Mouse (Mus musculus): Measurements from ENCODE around the gene E2f6. TPM values are rescaled to one million over a fixed set of nuclear protein-coding genes. Genes with fewer than 3 reads are reported as not detected.
A peak's percentile ranks its signal among the peaks of the same experiment; 100 is the strongest.

Gene E2f6
- polyA plus RNA-seq, 1 experiment from 2014 or later = 42.6 TPM

- Histone ChIP-seq H3K4me1 (peaks cover 17% of the 10 kb centered on the region), H3K9ac (no peak overlapping the region)
These were observed 7.4 kb upstream of the E2f6 start for GRCm38 (mm10) chr12:16803237-16803955.

GRCm38 (mm10) chr12:16803956-16804430 lies 6.8 kb upstream of the E2f6 start:
- H3K4me3 ChIP-seq = no peak overlapping the region
- ATAC-seq (ENCODE audit: insufficient number of reproducible peaks, low FRiP score, low TSS enrichment, low read depth) = no peak
- no peak overlapping the region for H3K4me2 ChIP-seq
- WGBS = 48% methylated on average over 5 of the region's 5 CpGs
- H3K27me3 ChIP-seq = peaks cover 41% of the 10 kb centered on the region
- H3K36me3 ChIP-seq = no peaks in the 10 kb centered on the region
- H3K9ac ChIP-seq = no peak overlapping the region
- H3K27ac ChIP-seq = no peak overlapping the region
- H3K4me1 ChIP-seq = peaks cover 17% of the 10 kb centered on the region
- no peaks in the 10 kb centered on the region for H3K9me3 ChIP-seq

More at GRCm38 (mm10) chr12:16803237-16803955, 7.4 kb upstream of the E2f6 start:
- Histone ChIP-seq H3K27ac (no peak overlapping the region), H3K4me2 (no peak overlapping the region), H3K36me3 (no peaks in the 10 kb centered on the region), H3K9me3 (no peaks in the 10 kb centered on the region), H3K27me3 (peaks cover 44% of the 10 kb centered on the region), H3K4me3 (no peak overlapping the region)
- ATAC-seq (ENCODE audit: insufficient number of reproducible peaks, low FRiP score, low TSS enrichment, low read depth) = no peak
- 31% methylated on average over 5 of the region's 5 CpGs for WGBS

- Histone ChIP-seq H3K9ac (no peak overlapping the region), H3K27me3 (peaks cover 36% of the 10 kb centered on the region), H3K27ac (no peak overlapping the region), H3K4me1 (peaks cover 8% of the 10 kb centered on the region), H3K4me3 (no peak overlapping the region), H3K36me3 (no peaks in the 10 kb centered on the region), H3K4me2 (no peak overlapping the region), H3K9me3 (no peaks in the 10 kb centered on the region)
- no peak for ATAC-seq (ENCODE audit: insufficient number of reproducible peaks, low FRiP score, low TSS enrichment, low read depth)
- WGBS = 6% methylated on average over 5 of the region's 5 CpGs
These were observed 5.3 kb upstream of the E2f6 start for GRCm38 (mm10) chr12:16805511-16805910.

- WGBS = 41% methylated on average over 3 of the region's 3 CpGs
- H3K4me2 ChIP-seq = no peak overlapping the region
- peak; percentile 27; the same call in 1 of the 2 replicates for ATAC-seq (ENCODE audit: insufficient number of reproducible peaks, low FRiP score, low TSS enrichment, low read depth)
These were observed 2.7 kb upstream of the E2f6 start for GRCm38 (mm10) chr12:16808045-16808444.

GRCm38 (mm10) chr12:16811477-16811876 lies 714 bp downstream of the E2f6 start:
- H3K27me3 ChIP-seq = peaks cover 14% of the 10 kb centered on the region
- peak overlapping the region; percentile 78; the same call in 1 of the 2 replicates for H3K27ac ChIP-seq
- H3K9me3 ChIP-seq = no peaks in the 10 kb centered on the region
- H3K4me1 ChIP-seq = peaks cover 15% of the 10 kb centered on the region
- peak overlapping the region; percentile 76 for H3K4me3 ChIP-seq
- H3K36me3 ChIP-seq = peaks cover 22% of the 10 kb centered on the region
- WGBS = 4% methylated on average over 15 of the region's 15 CpGs
- peak overlapping the region; percentile 85 for H3K9ac ChIP-seq
- H3K4me2 ChIP-seq = peak overlapping the region; percentile 82
- no peak for ATAC-seq (ENCODE audit: insufficient number of reproducible peaks, low FRiP score, low TSS enrichment, low read depth)

More at GRCm38 (mm10) chr12:16808045-16808444, 2.7 kb upstream of the E2f6 start:
- no peak overlapping the region for H3K9ac ChIP-seq
- H3K27ac ChIP-seq = no peak overlapping the region
- no peak overlapping the region for H3K4me3 ChIP-seq
- H3K27me3 ChIP-seq = peaks cover 22% of the 10 kb centered on the region
- H3K9me3 ChIP-seq = no peaks in the 10 kb centered on the region
- no peaks in the 10 kb centered on the region for H3K36me3 ChIP-seq
- peaks cover 15% of the 10 kb centered on the region for H3K4me1 ChIP-seq

GRCm38 (mm10) chr12:16817147-16817546 lies 6.4 kb downstream of the E2f6 start:
- no peak overlapping the region for H3K9ac ChIP-seq
- no peaks in the 10 kb centered on the region for H3K9me3 ChIP-seq
- WGBS = 78% methylated on average over 4 of the region's 4 CpGs
- H3K36me3 ChIP-seq = peaks cover 64% of the 10 kb centered on the region
- peaks cover 4% of the 10 kb centered on the region for H3K4me1 ChIP-seq
- no peak for ATAC-seq (ENCODE audit: insufficient number of reproducible peaks, low FRiP score, low TSS enrichment, low read depth)
- H3K4me2 ChIP-seq = no peak overlapping the region
- no peak overlapping the region for H3K4me3 ChIP-seq
- no peak overlapping the region for H3K27ac ChIP-seq
- no peaks in the 10 kb centered on the region for H3K27me3 ChIP-seq

GRCm38 (mm10) chr12:16818513-16818912 lies 7.8 kb downstream of the E2f6 start:
- peaks cover 78% of the 10 kb centered on the region for H3K36me3 ChIP-seq

GRCm38 (mm10) chr12:16820761-16821160 lies 10.0 kb downstream of the E2f6 start:
- 84% methylated on average over 7 of the region's 7 CpGs for WGBS
- Histone ChIP-seq H3K9me3 (no peaks in the 10 kb centered on the region), H3K27ac (no peak overlapping the region), H3K27me3 (no peaks in the 10 kb centered on the region), H3K4me3 (no peak overlapping the region), H3K4me1 (no peaks in the 10 kb centered on the region), H3K9ac (no peak overlapping the region), H3K36me3 (peaks cover 74% of the 10 kb centered on the region), H3K4me2 (no peak overlapping the region)
- no peak for ATAC-seq (ENCODE audit: insufficient number of reproducible peaks, low FRiP score, low TSS enrichment, low read depth)

More at GRCm38 (mm10) chr12:16818513-16818912, 7.8 kb downstream of the E2f6 start:
- no peak overlapping the region for H3K27ac ChIP-seq
- no peaks in the 10 kb centered on the region for H3K4me1 ChIP-seq
- H3K4me2 ChIP-seq = no peak overlapping the region
- H3K4me3 ChIP-seq = no peak overlapping the region
- WGBS = 40% methylated on average over 11 of the region's 11 CpGs
- ATAC-seq (ENCODE audit: insufficient number of reproducible peaks, low FRiP score, low TSS enrichment, low read depth) = no peak
- no peak overlapping the region for H3K9ac ChIP-seq
- H3K9me3 ChIP-seq = no peaks in the 10 kb centered on the region
- H3K27me3 ChIP-seq = no peaks in the 10 kb centered on the region

GRCm38 (mm10) chr12:16822181-16822734 lies 11.5 kb downstream of the E2f6 start:
- 95% methylated on average over 10 of the region's 10 CpGs for WGBS
- Histone ChIP-seq H3K9ac (no peak overlapping the region), H3K27me3 (no peaks in the 10 kb centered on the region), H3K4me1 (no peaks in the 10 kb centered on the region), H3K36me3 (peaks cover 71% of the 10 kb centered on the region), H3K4me3 (no peak overlapping the region), H3K9me3 (no peaks in the 10 kb centered on the region), H3K4me2 (no peak overlapping the region), H3K27ac (no peak overlapping the region)
- no peak for ATAC-seq (ENCODE audit: insufficient number of reproducible peaks, low FRiP score, low TSS enrichment, low read depth)

GRCm38 (mm10) chr12:16823701-16824100 lies 12.9 kb downstream of the E2f6 start:
- Histone ChIP-seq H3K4me1 (no peaks in the 10 kb centered on the region), H3K36me3 (peaks cover 74% of the 10 kb centered on the region), H3K9ac (no peak overlapping the region), H3K4me2 (no peak overlapping the region), H3K9me3 (no peaks in the 10 kb centered on the region), H3K27ac (no peak overlapping the region), H3K27me3 (no peaks in the 10 kb centered on the region), H3K4me3 (no peak overlapping the region)
- ATAC-seq (ENCODE audit: insufficient number of reproducible peaks, low FRiP score, low TSS enrichment, low read depth) = no peak
- WGBS = 85% methylated on average over 1 of the region's 1 CpGs

- no peaks in the 10 kb centered on the region for H3K9me3 ChIP-seq
- no peaks in the 10 kb centered on the region for H3K27me3 ChIP-seq
- ATAC-seq (ENCODE audit: insufficient number of reproducible peaks, low FRiP score, low TSS enrichment, low read depth) = no peak
- H3K4me1 ChIP-seq = no peaks in the 10 kb centered on the region
- H3K9ac ChIP-seq = no peak overlapping the region
- H3K27ac ChIP-seq = no peak overlapping the region
- peaks cover 46% of the 10 kb centered on the region for H3K36me3 ChIP-seq
- no peak overlapping the region for H3K4me2 ChIP-seq
- WGBS = 66% methylated on average over 6 of the region's 6 CpGs
- no peak overlapping the region for H3K4me3 ChIP-seq
These were observed 17.7 kb downstream of the E2f6 start for GRCm38 (mm10) chr12:16828505-16828904.

GRCm38 (mm10) chr12:16829785-16830184 lies 19.0 kb downstream of the E2f6 start:
- no peak overlapping the region for H3K4me2 ChIP-seq
- no peaks in the 10 kb centered on the region for H3K9me3 ChIP-seq
- H3K36me3 ChIP-seq = peaks cover 41% of the 10 kb centered on the region
- H3K9ac ChIP-seq = no peak overlapping the region
- ATAC-seq (ENCODE audit: insufficient number of reproducible peaks, low FRiP score, low TSS enrichment, low read depth) = no peak
- no peaks in the 10 kb centered on the region for H3K4me1 ChIP-seq
- H3K27ac ChIP-seq = no peak overlapping the region
- H3K27me3 ChIP-seq = no peaks in the 10 kb centered on the region
- H3K4me3 ChIP-seq = no peak overlapping the region
- WGBS = 85% methylated on average over 2 of the region's 2 CpGs
